10 mouse cellular contexts compared by ENCODE assay signal in genomic region chr7:55784580-55784979, GRCm38 (mm10). TPM values are rescaled to one million over a fixed set of nuclear protein-coding genes. Genes with fewer than 3 reads are reported as not detected.
DNase-seq lines count a peak whose midpoint lies in the region; ATAC-seq and TF ChIP-seq lines count a peak whose summit lies in the region.
"Had no signal": no experiment of that assay in that cellular context is flagged by ENCODE, and none has a peak within 500 bp of the region (broad histone marks: within the 10 kb centered on the region; RNA-seq: fewer than 3 reads in every experiment).

No protein-coding gene starts in this region.

- dilution Hi-C loops in CH12.LX (cut with MboI; ENCODE audit: extremely low pct_ligation_motif_present, extremely low pct_unique_long_range_greater_than_20kb, low sequenced_read_pairs), result no loop called here

- no peak for TF ChIP-seq RAD21 in CH12.LX (IDR thresholded peaks at IDR 0.05; ENCODE audit: low read depth, low read length)

- in situ Hi-C loops in CH12.LX (cut with MboI; ENCODE audit: low pct_ligation_motif_present, low pct_unique_long_range_greater_than_20kb, low sequenced_read_pairs), result no loop called here

- ATAC-seq in heart, embryonic 11.5 days (replicated peaks; ENCODE audit: insufficient number of reproducible peaks, low FRiP score, low TSS enrichment), result no peak
- ATAC-seq in megakaryocyte, adult 5-6 weeks (ENCODE audit: poor library complexity, severe bottlenecking), result peak; percentile 98
- no peak for ATAC-seq in midbrain, embryonic 15.5 days (replicated peaks)
- no peak for ATAC-seq in megakaryocyte-erythroid progenitor cell, adult 5-6 weeks (replicated peaks; ENCODE audit: low FRiP score, low TSS enrichment, poor library complexity, severe bottlenecking)
- ATAC-seq: forebrain, embryonic 14.5 days had no signal

- no peaks in the 10 kb centered on the region for H3K79me2 ChIP-seq in heart, adult 2 months (replicated peaks; ENCODE audit: control insufficient read depth, insufficient read depth, low read length)
- no peaks in the 10 kb centered on the region for H3K79me2 ChIP-seq in CH12.LX (replicated peaks; ENCODE audit: control insufficient read depth, extremely low read depth, insufficient read depth, poor library complexity, severe bottlenecking)

- H3K27ac ChIP-seq in heart, adult 2 months, result no peak overlapping the region
- no peak overlapping the region for H3K27ac ChIP-seq in heart, embryonic 11.5 days (ENCODE audit: low read depth, low read length)
- peak overlapping the region; percentile 36 for H3K27ac ChIP-seq in CH12.LX (ENCODE audit: insufficient read depth, low read depth)
- no peak overlapping the region for H3K27ac ChIP-seq in midbrain, embryonic 15.5 days

- peak in 1 of 2 experiments; percentile 66 for DNase-seq in heart, adult 2 months
- DNase-seq in CH12.LX (ENCODE audit: extremely low read depth), result peak; percentile 84
- DNase-seq in kidney, postnatal 10 days, result peak; percentile 48
- DNase-seq in embryo, embryonic 11 days, result no peak
- DNase-seq: adrenal gland, postnatal 36 days had no signal

- H3K27me3 ChIP-seq in heart, adult 2 months (ENCODE audit: control insufficient read depth, insufficient read depth, low read length), result no peaks in the 10 kb centered on the region
- no peaks in the 10 kb centered on the region for H3K27me3 ChIP-seq in heart, embryonic 11.5 days (ENCODE audit: control insufficient read depth, insufficient read depth, low read length)
- no peaks in the 10 kb centered on the region for H3K27me3 ChIP-seq in CH12.LX (replicated peaks)
- H3K27me3 ChIP-seq in midbrain, embryonic 15.5 days (replicated peaks), result no peaks in the 10 kb centered on the region

- no peak overlapping the region for H3K4me3 ChIP-seq in heart, adult 2 months
- no peak overlapping the region for H3K4me3 ChIP-seq in heart, embryonic 11.5 days (ENCODE audit: low read depth, low read length)
- peak overlapping the region in 2 of 3 experiments; percentile 2 to 20 for H3K4me3 ChIP-seq in CH12.LX (replicated peaks in 1 of 3; ENCODE audit: low read depth in 2 of 3, low read length in 2 of 3, poor library complexity in 1 of 3)
- no peak overlapping the region for H3K4me3 ChIP-seq in midbrain, embryonic 15.5 days

- TF ChIP-seq EP300 in heart, adult 2 months (IDR thresholded peaks at IDR 0.05; ENCODE audit: insufficient read depth, low read depth, low read length), result peak; percentile 68; the same call in 1 of the 2 replicates
- TF ChIP-seq EP300 in CH12.LX (IDR thresholded peaks at IDR 0.05; ENCODE audit: low read length), result peak; percentile 91

- WGBS in heart, adult 2 months, result 25% methylated on average over 3 of the region's 3 CpGs
- 37% methylated on average over 3 of the region's 3 CpGs for WGBS in heart, embryonic 11.5 days (ENCODE audit: insufficient replicate concordance)
- 88% methylated on average over 3 of the region's 3 CpGs for WGBS in midbrain, embryonic 15.5 days

- TF ChIP-seq CTCF in heart, adult 2 months (IDR thresholded peaks at IDR 0.05), result no peak
- TF ChIP-seq CTCF in CH12.LX (conservative IDR thresholded peaks at IDR 0.05 in 1 of 2, IDR thresholded peaks at IDR 0.05 in 1 of 2; ENCODE audit: low read depth in 2 of 2, low read length in 2 of 2), result no peak

- H3K9me3 ChIP-seq in heart, embryonic 11.5 days (replicated peaks; ENCODE audit: control insufficient read depth, low read length), result no peaks in the 10 kb centered on the region
- H3K9me3 ChIP-seq in CH12.LX (replicated peaks; ENCODE audit: low read length), result no peaks in the 10 kb centered on the region
- H3K9me3 ChIP-seq in midbrain, embryonic 15.5 days, result no peaks in the 10 kb centered on the region

- no peak overlapping the region for H3K4me2 ChIP-seq in heart, embryonic 11.5 days
- peak overlapping the region; percentile 47 for H3K4me2 ChIP-seq in CH12.LX (ENCODE audit: insufficient read depth, low read depth, poor library complexity, severe bottlenecking)
- no peak overlapping the region for H3K4me2 ChIP-seq in midbrain, embryonic 15.5 days

- no peaks in the 10 kb centered on the region for H3K36me3 ChIP-seq in heart, adult 2 months (ENCODE audit: control insufficient read depth, insufficient read depth, low read length)
- H3K36me3 ChIP-seq in heart, embryonic 11.5 days (ENCODE audit: control insufficient read depth, insufficient read depth, low read length), result no peaks in the 10 kb centered on the region
- H3K36me3 ChIP-seq in CH12.LX (replicated peaks in 1 of 2; ENCODE audit: control insufficient read depth in 1 of 2, insufficient read depth in 1 of 2, low read length in 1 of 2), result no peaks in the 10 kb centered on the region
- H3K36me3 ChIP-seq in midbrain, embryonic 15.5 days (replicated peaks), result no peaks in the 10 kb centered on the region

- no peaks in the 10 kb centered on the region for H3K4me1 ChIP-seq in heart, adult 2 months (ENCODE audit: control insufficient read depth, insufficient read depth, low read length)
- H3K4me1 ChIP-seq in heart, embryonic 11.5 days (ENCODE audit: control insufficient read depth, insufficient read depth, low read length), result no peaks in the 10 kb centered on the region
- H3K4me1 ChIP-seq in CH12.LX (ENCODE audit: control insufficient read depth in 1 of 2, insufficient read depth in 2 of 2), result peaks cover 11 to 55% of the 10 kb centered on the region in 2 experiments
- no peaks in the 10 kb centered on the region for H3K4me1 ChIP-seq in midbrain, embryonic 15.5 days

- no peak overlapping the region for H3K9ac ChIP-seq in heart, adult 2 months (ENCODE audit: low read depth, low read length)
- no peak overlapping the region for H3K9ac ChIP-seq in heart, embryonic 11.5 days (ENCODE audit: low read depth, low read length)
- no peak overlapping the region for H3K9ac ChIP-seq in CH12.LX (ENCODE audit: insufficient read depth, low read depth)
- H3K9ac ChIP-seq in midbrain, embryonic 15.5 days, result no peak overlapping the region

- intact Hi-C loops in heart, adult 2 months (cut with DNase I), result no loop called here

- TF ChIP-seq POLR2A in heart, adult 2 months (IDR thresholded peaks at IDR 0.05; ENCODE audit: insufficient read depth, low read depth, low read length), result 0 out of 2 replicates have a peak, but pooled peaks have one; percentile 29
- TF ChIP-seq POLR2A in CH12.LX (IDR thresholded peaks at IDR 0.05; ENCODE audit: low read depth, low read length), result peak; percentile 53; the same call in 1 of the 2 replicates

TF ChIP-seq in CH12.LX, 34 proteins besides CTCF, POLR2A, EP300 and RAD21 (continues in another document):
- TF ChIP-seq SMC3 (IDR thresholded peaks at IDR 0.05; ENCODE audit: low read depth, low read length) (no peak), ELF1 (IDR thresholded peaks at IDR 0.05; ENCODE audit: low read depth, low read length) (peak; percentile 72), HCFC1 (IDR thresholded peaks at IDR 0.05; ENCODE audit: low read depth, low read length) (no peak), MAX (IDR thresholded peaks at IDR 0.05; ENCODE audit: low read length) (0 out of 2 replicates have a peak, but pooled peaks have one; percentile 13), ETS1 (conservative IDR thresholded peaks at IDR 0.05; ENCODE audit: low read depth, low read length) (peak; percentile 89), CHD1 (IDR thresholded peaks at IDR 0.05; ENCODE audit: low read depth, low read length) (no peak), MXI1 (IDR thresholded peaks at IDR 0.05; ENCODE audit: low read depth, low read length) (peak; percentile 43; the same call in 1 of the 2 replicates), IRF4 (IDR thresholded peaks at IDR 0.05; ENCODE audit: low read depth, low read length) (peak; percentile 84), RCOR1 (conservative IDR thresholded peaks at IDR 0.05; ENCODE audit: low read depth, low read length) (0 out of 2 replicates have a peak, but pooled peaks have one; percentile 53), BHLHE40 (IDR thresholded peaks at IDR 0.05; ENCODE audit: low read depth, low read length) (peak; percentile 86)

RNA-seq across cellular contexts. Expression of gene Tubgcp5, which starts 9.4 kb away (rescaled TPM):
- 10 to 100 TPM; 10.2 to 10.3 TPM for total RNA-seq in heart, adult 2 months (2021)
- 2.6 and 5.1 TPM in 2 replicates for polyA plus RNA-seq in heart, adult 2 months (2012; rRNA removed)
- 16.9 and 22.5 TPM in 2 replicates for polyA plus RNA-seq in heart, embryonic 11.5 days (2014; fragmentation: Nextera tagmentation; extraction: Ambion mirVana)
- 13.0 and 15.1 TPM in 2 replicates for total RNA-seq in CH12.LX (2012; rRNA removed)
- 23.7 and 24.1 TPM in 2 replicates for total RNA-seq in CH12.LX (2014; rRNA removed)
- polyA plus RNA-seq in CH12.LX (2012; ENCODE audit: insufficient read length, low read depth), result 26.7 and 28.8 TPM in 2 replicates
- 33.9 and 45.8 TPM in 2 replicates for total RNA-seq in megakaryocyte, adult 5-6 weeks (2015)
- total RNA-seq in megakaryocyte, adult 5-6 weeks (2017), result 27.9 and 34.2 TPM in 2 replicates
- 36.1 and 42.9 TPM in 2 replicates for polyA plus RNA-seq in midbrain, embryonic 15.5 days (2015; fragmentation: Nextera tagmentation; extraction: Ambion mirVana)
- 34.9 and 43.8 TPM in 2 replicates for total RNA-seq in megakaryocyte-erythroid progenitor cell, adult 5-6 weeks (2014; fragmentation: Nextera tagmentation)
- total RNA-seq in megakaryocyte-erythroid progenitor cell, adult 5-6 weeks (2017), result 32.7 and 55.7 TPM in 2 replicates

RNA-seq across cellular contexts. Expression of gene Siglech, which starts 16.6 kb away (rescaled TPM):
- total RNA-seq in heart, adult 2 months (2021), result not detected
- polyA plus RNA-seq in heart, adult 2 months (2012; rRNA removed), result 0.61 and 1.4 TPM in 2 replicates
- polyA plus RNA-seq in heart, embryonic 11.5 days (2014; fragmentation: Nextera tagmentation; extraction: Ambion mirVana), result 0.11 TPM in 1 of 2 replicates, not detected in the other
- not detected in 2 replicates for total RNA-seq in CH12.LX (2012; rRNA removed)
- total RNA-seq in CH12.LX (2014; rRNA removed), result 0.31 and 0.35 TPM in 2 replicates
- 0.42 and 0.66 TPM in 2 replicates for polyA plus RNA-seq in CH12.LX (2012; ENCODE audit: insufficient read length, low read depth)
- total RNA-seq in megakaryocyte, adult 5-6 weeks (2015), result 13.0 and 19.3 TPM in 2 replicates
- 10.1 and 13.4 TPM in 2 replicates for total RNA-seq in megakaryocyte, adult 5-6 weeks (2017)
- polyA plus RNA-seq in midbrain, embryonic 15.5 days (2015; fragmentation: Nextera tagmentation; extraction: Ambion mirVana), result 1.8 and 2.2 TPM in 2 replicates
- total RNA-seq in megakaryocyte-erythroid progenitor cell, adult 5-6 weeks (2014; fragmentation: Nextera tagmentation), result not detected in 2 replicates
- 0.15 TPM in 1 of 2 replicates, not detected in the other for total RNA-seq in megakaryocyte-erythroid progenitor cell, adult 5-6 weeks (2017)

RNA-seq across cellular contexts. Expression of gene Cyfip1, which starts 57.0 kb away (rescaled TPM):
- total RNA-seq in heart, adult 2 months (2021), result 10 to 100 TPM; 33.8 to 36.1 TPM
- polyA plus RNA-seq in heart, adult 2 months (2012; rRNA removed), result 17.2 and 31.7 TPM in 2 replicates
- polyA plus RNA-seq in heart, embryonic 11.5 days (2014; fragmentation: Nextera tagmentation; extraction: Ambion mirVana), result 55.4 and 64.8 TPM in 2 replicates
- total RNA-seq in CH12.LX (2012; rRNA removed) (24.8 and 29.3 TPM in 2 replicates), CH12.LX (2014; rRNA removed) (19.3 and 20.1 TPM in 2 replicates)
- polyA plus RNA-seq in CH12.LX (2012; ENCODE audit: insufficient read length, low read depth), result 24.8 and 27.8 TPM in 2 replicates
- 76.6 and 82.8 TPM in 2 replicates for total RNA-seq in megakaryocyte, adult 5-6 weeks (2015)
- total RNA-seq in megakaryocyte, adult 5-6 weeks (2017), result 96.2 and 100 TPM in 2 replicates
- polyA plus RNA-seq in midbrain, embryonic 15.5 days (2015; fragmentation: Nextera tagmentation; extraction: Ambion mirVana), result 47.6 and 48.9 TPM in 2 replicates
- 21.4 and 42.4 TPM in 2 replicates for total RNA-seq in megakaryocyte-erythroid progenitor cell, adult 5-6 weeks (2014; fragmentation: Nextera tagmentation)
- total RNA-seq in megakaryocyte-erythroid progenitor cell, adult 5-6 weeks (2017), result 20.4 and 58.9 TPM in 2 replicates

Comparison
In these comparisons a context has a peak if more than half of its experiments do, and no peak if none do; other contexts are left out.
1. H3K4me3 ChIP-seq: peak in CH12.LX (2 of 3); none in heart, adult 2 months (single experiment), heart, embryonic 11.5 days (single experiment) and midbrain, embryonic 15.5 days (single experiment).
2. RNA of gene Siglech, which starts 16.6 kb away (total RNA-seq): 10.1 to 19.3 TPM in megakaryocyte, adult 5-6 weeks; 0.31 to 0.35 TPM in CH12.LX, not detected in heart, adult 2 months and 0.15 TPM in megakaryocyte-erythroid progenitor cell, adult 5-6 weeks; every median in the first group is over 4 times any median in the second.